Mouse (Mus musculus) brain, embryonic 14.5 days (tissue): ENCODE measurements around the gene Zfp580. TPM values are rescaled to one million over a fixed set of nuclear protein-coding genes. Genes with fewer than 3 reads are reported as not detected.
A peak's percentile ranks its signal among the peaks of the same experiment; 100 is the strongest.

Source experiments
- DNase-seq: peaks from one replicate; pipeline ENCODE4 v3.0.0-alpha.2; 2011; ENCODE audit warnings: low read depth
- CTCF ChIP-seq: fragments of 200-500 bp; IDR thresholded peaks from 2 replicates; pipeline ENCODE4 v1.5.1; 2012; ENCODE audit warnings: inconsistent platforms, mild to moderate bottlenecking, moderate library complexity, borderline replicate concordance; ENCODE audit not compliant: insufficient read depth, insufficient read length; ENCODE audit errors: extremely low read depth
- POLR2A ChIP-seq: fragments of 200-500 bp; IDR thresholded peaks from 2 replicates; pipeline ENCODE4 v1.6.1; 2012; ENCODE audit warnings: mild to moderate bottlenecking, inconsistent platforms, borderline replicate concordance; ENCODE audit not compliant: poor library complexity, insufficient read depth, insufficient read length, severe bottlenecking; ENCODE audit errors: extremely low read depth
- polyA plus RNA-seq: library from polyadenylated mRNA; depleted of rRNA; stranded (reverse); fragments of >200 nt; gene quantifications from 2 replicates; pipeline ENCODE4 v1.2.3, GENCODE M21; 2012

Gene Zfp580
- polyA plus RNA-seq, 1 experiment = 88.7 TPM

- DNase-seq = no peak
- TF ChIP-seq POLR2A (no peak), CTCF (no peak)
Observed at GRCm38 (mm10) chr7:5037026-5037425, 14.3 kb upstream of the Zfp580 start.

GRCm38 (mm10) chr7:5037467-5037866 lies 13.9 kb upstream of the Zfp580 start:
- TF ChIP-seq CTCF (no peak), POLR2A (no peak)
- no peak for DNase-seq

- no peak for TF ChIP-seq CTCF
- TF ChIP-seq POLR2A = peak; percentile 40; the same call in 1 of the 2 replicates
- DNase-seq = peak; percentile 97
Observed at GRCm38 (mm10) chr7:5038109-5038732, 13.1 kb upstream of the Zfp580 start, which contains the start of gene Zfp784. Zfp784 (minus strand) TSS chr7:5038446.

- TF ChIP-seq CTCF (no peak), POLR2A (no peak)
Observed at GRCm38 (mm10) chr7:5038940-5039339, 12.4 kb upstream of the Zfp580 start.

GRCm38 (mm10) chr7:5044981-5045380 lies 6.4 kb upstream of the Zfp580 start:
- TF ChIP-seq POLR2A (no peak), CTCF (no peak)
- no peak for DNase-seq

More at GRCm38 (mm10) chr7:5038940-5039339, 12.4 kb upstream of the Zfp580 start:
- no peak for DNase-seq

- TF ChIP-seq CTCF (no peak), POLR2A (no peak)
- no peak for DNase-seq
Observed at GRCm38 (mm10) chr7:5046112-5046511, 5.2 kb upstream of the Zfp580 start.

- TF ChIP-seq CTCF (0 out of 2 replicates have a peak, but pooled peaks have one; percentile 8), POLR2A (no peak)
- peak; percentile 61 for DNase-seq
Observed at GRCm38 (mm10) chr7:5047313-5047712, 4.0 kb upstream of the Zfp580 start.

- DNase-seq = no peak
- no peak for TF ChIP-seq CTCF
- no peak for TF ChIP-seq POLR2A
Observed at GRCm38 (mm10) chr7:5052438-5052837, 1.1 kb downstream of the Zfp580 start.

- DNase-seq = no peak
Observed at GRCm38 (mm10) chr7:5052931-5053343, 1.6 kb downstream of the Zfp580 start.

GRCm38 (mm10) chr7:5053456-5054179 lies 2.3 kb downstream of the Zfp580 start:
- TF ChIP-seq CTCF (no peak), POLR2A (no peak)
- peak; percentile 49 for DNase-seq

More at GRCm38 (mm10) chr7:5052931-5053343, 1.6 kb downstream of the Zfp580 start:
- TF ChIP-seq CTCF (no peak), POLR2A (no peak)

GRCm38 (mm10) chr7:5056651-5057263 lies 5.4 kb downstream of the Zfp580 start:
- no peak for TF ChIP-seq POLR2A
- no peak for TF ChIP-seq CTCF
- peak; percentile 76 for DNase-seq
